Mouse (Mus musculus) C2C12 (cell line): Measurements from ENCODE around the gene Sult6b2.

Experiments used
- CEBPB ChIP-seq: IDR thresholded peaks from one replicate; pipeline ENCODE4 v1.6.1; 2011; ENCODE audit warnings: low read depth, mild to moderate bottlenecking, control low read depth, moderate library complexity
- CTCF ChIP-seq: IDR thresholded peaks from one replicate; pipeline ENCODE4 v1.5.1; 2011; ENCODE audit not compliant: control insufficient read depth, insufficient read depth, insufficient read length
- FOSL1 ChIP-seq: IDR thresholded peaks from one replicate; pipeline ENCODE4 v1.8.0; 2011; ENCODE audit warnings: mild to moderate bottlenecking, low read length; ENCODE audit not compliant: poor library complexity, insufficient read depth, severe bottlenecking
- MAX ChIP-seq: IDR thresholded peaks from one replicate; pipeline ENCODE4 v1.6.1; 2011; ENCODE audit warnings: mild to moderate bottlenecking, control low read depth
- MYOD1 ChIP-seq: IDR thresholded peaks from one replicate; pipeline ENCODE4 v1.6.1; 2011; ENCODE audit warnings: low read depth; ENCODE audit not compliant: control insufficient read depth, insufficient read length
- MYOG ChIP-seq: IDR thresholded peaks from one replicate; pipeline ENCODE4 v1.6.1; 2011; ENCODE audit not compliant: control insufficient read depth, insufficient read length; ENCODE audit errors: extremely low read depth
- USF1 ChIP-seq: IDR thresholded peaks from one replicate; pipeline ENCODE4 v1.6.1; 2011; ENCODE audit warnings: low read depth, mild to moderate bottlenecking, control low read depth, moderate library complexity

- no peak for TF ChIP-seq CTCF
- no peak for TF ChIP-seq USF1
- no peak for TF ChIP-seq CEBPB
- no peak for TF ChIP-seq MYOG
- no peak for TF ChIP-seq MAX
- TF ChIP-seq MYOD1, result no peak
- TF ChIP-seq FOSL1, result no peak
Observed at GRCm38 (mm10) chr6:142769896-142770295, 34.4 kb downstream of the Sult6b2 start.
